Mouse (Mus musculus) myocyte (in vitro differentiated cells): ENCODE data around the gene 9330182L06Rik.

Experiments used
- CEBPB ChIP-seq: IDR thresholded peaks from 2 replicates; pipeline ENCODE4 v1.6.1; 2011; ENCODE audit warnings: mild to moderate bottlenecking, moderate library complexity; ENCODE audit not compliant: poor library complexity, insufficient read depth, severe bottlenecking
- E2F4 ChIP-seq: IDR thresholded peaks from one replicate; pipeline ENCODE4 v1.6.1; 2011; ENCODE audit warnings: mild to moderate bottlenecking, control low read depth, moderate library complexity; ENCODE audit not compliant: insufficient read depth
- MAX ChIP-seq: IDR thresholded peaks from one replicate; pipeline ENCODE4 v1.6.1; 2011; ENCODE audit warnings: low read depth, mild to moderate bottlenecking, control low read depth
- MYOG ChIP-seq, 3 experiments: IDR thresholded peaks; one replicate each; pipeline ENCODE4 v1.6.1; 2011; ENCODE audit warnings: control low read depth in 2 of 3, low read depth in 2 of 3, mild to moderate bottlenecking in 2 of 3; ENCODE audit not compliant: insufficient read length in 2 of 3, control insufficient read depth in 1 of 3, insufficient read depth in 1 of 3
- POLR2A ChIP-seq: IDR thresholded peaks from one replicate; pipeline ENCODE4 v1.6.1; 2011; ENCODE audit warnings: low read depth, mild to moderate bottlenecking, control low read depth, moderate library complexity; ENCODE audit not compliant: insufficient read length
- POLR2AphosphoS2 ChIP-seq: IDR thresholded peaks from one replicate; pipeline ENCODE4 v1.6.1; 2011; ENCODE audit warnings: low read depth, control low read depth; ENCODE audit not compliant: insufficient read length
- REST ChIP-seq: IDR thresholded peaks from one replicate; pipeline ENCODE4 v1.6.1; 2011; ENCODE audit warnings: mild to moderate bottlenecking, control low read depth, moderate library complexity; ENCODE audit not compliant: insufficient read depth, insufficient read length
- SRF ChIP-seq: IDR thresholded peaks from one replicate; pipeline ENCODE4 v1.6.1; 2011; ENCODE audit warnings: low read depth; ENCODE audit not compliant: control insufficient read depth, insufficient read length
- TCF12 ChIP-seq: IDR thresholded peaks from one replicate; pipeline ENCODE4 v1.6.1; 2011; ENCODE audit warnings: mild to moderate bottlenecking, control low read depth; ENCODE audit not compliant: poor library complexity, insufficient read depth, severe bottlenecking
- TCF3 ChIP-seq: IDR thresholded peaks from one replicate; pipeline ENCODE4 v1.6.1; 2011; ENCODE audit warnings: low read depth, control low read depth; ENCODE audit not compliant: insufficient read length
- USF1 ChIP-seq: IDR thresholded peaks from one replicate; pipeline ENCODE4 v1.6.1; 2011; ENCODE audit warnings: low read depth, mild to moderate bottlenecking, control low read depth, moderate library complexity

DNA sequence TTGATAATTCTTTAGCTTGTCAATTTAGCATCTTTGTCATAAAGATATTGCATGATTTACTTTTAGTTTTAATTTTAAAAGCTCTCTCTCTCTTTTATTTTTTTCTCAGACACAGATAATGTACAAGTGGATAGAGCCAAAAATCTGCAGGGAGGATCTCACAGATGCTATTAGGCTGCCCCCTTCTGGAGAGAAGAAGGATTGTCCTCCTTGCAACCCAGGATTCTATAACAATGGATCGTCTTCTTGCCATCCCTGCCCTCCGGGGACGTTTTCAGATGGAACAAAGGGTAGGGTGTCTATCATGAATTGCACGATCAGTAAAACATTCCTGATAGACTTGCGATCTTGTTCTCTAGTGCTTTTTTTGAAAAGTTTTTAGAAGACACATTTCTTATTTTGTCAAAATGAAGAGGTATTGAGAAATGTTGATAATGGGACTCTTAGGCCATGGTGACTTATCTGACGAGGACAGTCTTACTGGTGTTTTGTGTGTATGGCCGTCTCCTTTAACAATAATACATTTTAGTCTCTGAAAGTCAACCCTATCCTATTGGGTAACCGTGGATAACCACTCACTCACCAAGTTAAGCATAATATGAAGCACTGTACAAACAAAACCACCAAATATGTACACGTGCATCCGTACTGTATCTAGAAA lies 161.8 kb downstream of the 9330182L06Rik start:
- TF ChIP-seq TCF12 (no peak), POLR2A (no peak), TCF3 (no peak), REST (no peak), MYOG (IDR thresholded peaks at IDR 0.05; ENCODE audit: control insufficient read depth in 1 of 3, insufficient read depth in 1 of 3, insufficient read length in 2 of 3, low read depth in 2 of 3) (no peak), POLR2AphosphoS2 (no peak), MAX (no peak), USF1 (no peak), CEBPB (no peak), SRF (no peak), E2F4 (no peak)
